Mouse (Mus musculus): ENCODE results near the gene Krt90. TPM values are rescaled to one million over a fixed set of nuclear protein-coding genes. Genes with fewer than 3 reads are reported as not detected.

Gene Krt90
- polyA plus RNA-seq, 1 experiment = not detected

DNA sequence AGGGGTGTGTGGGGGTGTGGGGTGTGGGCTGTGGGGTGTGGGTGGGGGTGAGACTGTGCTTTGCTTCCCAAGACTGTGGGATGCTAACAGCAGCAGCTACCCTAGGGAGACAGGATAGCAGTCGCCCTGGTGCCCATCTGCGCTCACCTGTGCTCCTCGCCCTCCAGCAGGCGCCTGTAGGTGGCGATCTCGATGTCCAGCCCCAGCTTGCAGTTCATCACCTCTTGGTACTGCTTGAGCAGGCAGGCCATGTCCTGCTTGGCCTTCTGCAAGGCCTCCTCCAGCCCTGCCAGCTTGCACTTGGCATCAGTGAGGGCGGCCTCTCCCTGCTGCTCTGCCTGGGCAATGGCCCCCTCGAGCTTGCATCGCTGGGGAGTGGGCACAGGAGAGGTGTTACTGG is 20.2 kb downstream of the Krt90 start:
- TF ChIP-seq CTCF (IDR thresholded peaks at IDR 0.05; ENCODE audit: extremely low read depth, insufficient read depth, insufficient read length, insufficient replicate concordance) = no peak
- TF ChIP-seq POLR2A (IDR thresholded peaks at IDR 0.05; ENCODE audit: low read depth, low read length) = no peak
- H3K4me3 ChIP-seq (ENCODE audit: extremely low read depth, insufficient read depth, insufficient read length) = no peak overlapping the region
- H3K27ac ChIP-seq (ENCODE audit: insufficient read depth, low read length) = no peak overlapping the region
- WGBS = 63% methylated on average over 9 of the region's 9 CpGs
- DNase-seq (ENCODE audit: low read depth in 1 of 2, low spot score in 2 of 2) = no peak
- H3K36me3 ChIP-seq (ENCODE audit: control insufficient read depth, insufficient read depth, low read length) = no peaks in the 10 kb centered on the region
- no peaks in the 10 kb centered on the region for H3K27me3 ChIP-seq (ENCODE audit: control insufficient read depth, insufficient read depth, low read length)
- no peaks in the 10 kb centered on the region for H3K4me1 ChIP-seq (ENCODE audit: control insufficient read depth, insufficient read depth, insufficient read length)

DNA sequence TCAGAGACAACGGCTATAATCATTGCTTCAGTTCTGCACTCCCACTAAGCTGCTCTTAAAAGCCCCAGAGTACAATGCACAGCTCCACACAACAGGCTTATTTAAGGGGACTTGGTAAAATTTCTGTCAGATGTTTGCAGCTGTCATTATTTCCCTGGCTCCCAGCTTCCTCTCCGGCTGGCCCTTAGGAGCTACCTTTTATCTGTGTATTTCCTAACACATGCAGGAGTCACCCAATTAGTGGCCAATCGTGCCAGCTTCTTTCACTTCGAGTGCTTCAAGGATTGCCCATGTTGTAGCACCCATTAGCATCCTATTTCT is 24.2 kb downstream of the Krt90 start:
- no peak for TF ChIP-seq POLR2A (IDR thresholded peaks at IDR 0.05; ENCODE audit: low read depth, low read length)
- no peak for TF ChIP-seq CTCF (IDR thresholded peaks at IDR 0.05; ENCODE audit: extremely low read depth, insufficient read depth, insufficient read length, insufficient replicate concordance)
- Histone ChIP-seq H3K27ac (ENCODE audit: insufficient read depth, low read length) (no peak overlapping the region), H3K27me3 (ENCODE audit: control insufficient read depth, insufficient read depth, low read length) (no peaks in the 10 kb centered on the region), H3K36me3 (ENCODE audit: control insufficient read depth, insufficient read depth, low read length) (no peaks in the 10 kb centered on the region), H3K4me1 (ENCODE audit: control insufficient read depth, insufficient read depth, insufficient read length) (no peaks in the 10 kb centered on the region), H3K4me3 (ENCODE audit: extremely low read depth, insufficient read depth, insufficient read length) (no peak overlapping the region)
- no peak for DNase-seq (ENCODE audit: low read depth in 1 of 2, low spot score in 2 of 2)
- WGBS = 68% methylated on average over 4 of the region's 4 CpGs

DNA sequence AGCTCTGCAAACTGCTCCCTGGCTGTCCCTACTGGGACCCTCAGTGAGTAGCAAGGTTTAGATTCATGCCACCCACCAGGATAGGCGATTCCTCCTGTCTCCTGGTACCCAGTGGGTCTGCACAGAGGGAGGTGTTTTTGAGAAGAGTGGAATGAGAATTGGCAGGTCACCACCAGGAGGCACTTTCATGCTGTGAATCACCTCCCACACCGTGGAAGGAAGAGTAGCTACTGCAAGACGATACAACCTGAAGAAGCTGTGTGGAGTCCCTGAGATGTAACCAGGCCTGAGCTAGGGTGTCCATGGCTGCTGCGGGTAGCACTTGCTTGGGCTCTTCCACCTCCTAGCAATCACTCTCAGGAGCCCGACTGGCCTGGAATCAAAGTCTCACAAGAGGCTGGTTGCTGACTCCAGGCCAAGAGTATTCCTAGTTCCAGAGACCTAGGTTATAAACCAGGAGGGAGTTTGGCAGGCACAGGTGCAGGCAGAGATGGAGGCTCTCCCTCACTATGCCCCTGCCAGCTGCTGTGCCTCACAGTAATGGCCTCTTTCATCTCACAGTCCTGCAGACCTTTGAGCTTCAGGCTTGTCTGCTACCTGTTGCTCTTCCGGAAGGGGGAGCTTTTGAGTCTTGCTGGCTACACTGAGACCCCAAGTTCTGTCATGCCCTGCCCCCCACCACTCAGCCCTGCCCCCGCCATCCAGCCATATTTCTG is 24.7 kb downstream of the Krt90 start:
- Histone ChIP-seq H3K27me3 (ENCODE audit: control insufficient read depth, insufficient read depth, low read length) (no peaks in the 10 kb centered on the region), H3K4me3 (ENCODE audit: extremely low read depth, insufficient read depth, insufficient read length) (no peak overlapping the region), H3K36me3 (ENCODE audit: control insufficient read depth, insufficient read depth, low read length) (no peaks in the 10 kb centered on the region), H3K4me1 (ENCODE audit: control insufficient read depth, insufficient read depth, insufficient read length) (no peaks in the 10 kb centered on the region), H3K27ac (ENCODE audit: insufficient read depth, low read length) (no peak overlapping the region)
- DNase-seq (ENCODE audit: low read depth in 1 of 2, low spot score in 2 of 2) = no peak
- 36% methylated on average over 7 of the region's 7 CpGs for WGBS
- TF ChIP-seq POLR2A (IDR thresholded peaks at IDR 0.05; ENCODE audit: low read depth, low read length) = no peak
- TF ChIP-seq CTCF (IDR thresholded peaks at IDR 0.05; ENCODE audit: extremely low read depth, insufficient read depth, insufficient read length, insufficient replicate concordance) = no peak

DNA sequence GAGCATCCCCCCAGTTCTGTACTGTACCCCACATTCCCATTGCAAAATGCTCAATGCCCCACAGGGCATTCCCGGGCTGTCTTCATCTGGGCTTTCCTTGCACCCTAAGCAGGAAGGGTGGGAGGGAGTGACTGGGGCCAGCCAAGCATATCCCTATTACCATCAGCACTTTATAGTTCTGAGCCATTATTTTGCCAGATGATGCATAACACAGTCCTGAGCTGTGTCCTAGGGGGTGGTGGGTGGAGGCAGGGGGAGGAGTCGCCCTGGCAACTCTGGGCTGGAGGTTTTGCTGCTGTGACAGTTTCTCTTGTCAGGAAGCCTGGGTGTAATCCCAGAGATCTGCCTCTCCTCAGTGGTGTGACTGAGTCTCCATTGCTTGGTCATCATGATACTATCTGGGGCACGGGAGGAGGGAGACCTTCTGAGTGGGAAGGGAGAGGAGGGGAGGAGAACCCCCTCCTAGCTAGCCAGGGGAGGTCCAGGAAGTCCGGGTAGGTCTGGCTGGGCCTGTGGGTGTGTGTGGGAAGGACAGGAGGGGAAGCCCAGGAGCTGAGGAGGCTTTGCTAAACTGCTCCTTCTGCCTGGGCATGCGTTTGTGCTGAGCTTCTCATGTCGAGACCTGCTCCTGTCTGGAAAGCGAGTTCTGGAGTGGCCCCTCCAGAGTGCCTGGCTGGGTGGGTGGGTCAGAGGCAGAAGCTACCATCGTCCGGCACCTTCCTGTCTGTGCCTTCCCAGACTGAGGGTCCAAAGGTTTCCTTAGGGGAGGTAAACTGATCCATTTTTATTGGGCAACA is 26.5 kb downstream of the Krt90 start:
- Histone ChIP-seq H3K4me1 (ENCODE audit: control insufficient read depth, insufficient read depth, insufficient read length) (no peaks in the 10 kb centered on the region), H3K4me3 (ENCODE audit: extremely low read depth, insufficient read depth, insufficient read length) (no peak overlapping the region), H3K36me3 (ENCODE audit: control insufficient read depth, insufficient read depth, low read length) (no peaks in the 10 kb centered on the region), H3K27ac (ENCODE audit: insufficient read depth, low read length) (no peak overlapping the region), H3K27me3 (ENCODE audit: control insufficient read depth, insufficient read depth, low read length) (no peaks in the 10 kb centered on the region)
- TF ChIP-seq POLR2A (IDR thresholded peaks at IDR 0.05; ENCODE audit: low read depth, low read length) (no peak), CTCF (IDR thresholded peaks at IDR 0.05; ENCODE audit: extremely low read depth, insufficient read depth, insufficient read length, insufficient replicate concordance) (no peak)
- DNase-seq (ENCODE audit: low read depth in 1 of 2, low spot score in 2 of 2) = no peak
- WGBS = 41% methylated on average over 9 of the region's 9 CpGs

DNA sequence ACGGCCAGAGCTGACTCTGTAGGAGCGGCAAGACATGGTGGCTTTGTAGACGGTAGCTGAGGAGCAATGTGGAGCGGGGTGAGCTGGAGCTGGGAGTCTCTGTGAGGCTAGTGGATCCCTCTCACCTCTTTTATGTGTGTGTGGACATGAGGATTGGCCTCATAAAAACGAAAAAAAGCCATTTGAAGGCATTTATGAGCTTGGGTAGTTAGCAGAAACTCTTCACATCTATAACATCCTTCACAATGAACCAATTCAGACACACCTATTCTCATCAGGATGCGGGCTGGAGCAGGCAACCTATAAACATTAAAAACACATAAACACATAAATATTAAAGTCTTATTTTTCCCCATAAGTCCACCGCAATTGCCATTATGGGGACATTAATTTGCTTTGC is 30.0 kb downstream of the Krt90 start, which contains the start of gene Krt84:
TSS of gene Krt84 (minus strand) at position 101 of the 400 bp plus-strand sequence.
- Histone ChIP-seq H3K27ac (ENCODE audit: insufficient read depth, low read length) (no peak within 1 kb of the TSS), H3K4me1 (ENCODE audit: control insufficient read depth, insufficient read depth, insufficient read length) (no peaks in the 10 kb centered on the region), H3K27me3 (ENCODE audit: control insufficient read depth, insufficient read depth, low read length) (no peaks in the 10 kb centered on the region), H3K4me3 (ENCODE audit: extremely low read depth, insufficient read depth, insufficient read length) (no peak within 1 kb of the TSS), H3K36me3 (ENCODE audit: control insufficient read depth, insufficient read depth, low read length) (no peaks in the 10 kb centered on the region)
- DNase-seq (ENCODE audit: low read depth in 1 of 2, low spot score in 2 of 2) = no peak
- 84% methylated on average over 7 of the region's 7 CpGs for WGBS
- TF ChIP-seq CTCF (IDR thresholded peaks at IDR 0.05; ENCODE audit: extremely low read depth, insufficient read depth, insufficient read length, insufficient replicate concordance) (no peak), POLR2A (IDR thresholded peaks at IDR 0.05; ENCODE audit: low read depth, low read length) (no peak)

DNA sequence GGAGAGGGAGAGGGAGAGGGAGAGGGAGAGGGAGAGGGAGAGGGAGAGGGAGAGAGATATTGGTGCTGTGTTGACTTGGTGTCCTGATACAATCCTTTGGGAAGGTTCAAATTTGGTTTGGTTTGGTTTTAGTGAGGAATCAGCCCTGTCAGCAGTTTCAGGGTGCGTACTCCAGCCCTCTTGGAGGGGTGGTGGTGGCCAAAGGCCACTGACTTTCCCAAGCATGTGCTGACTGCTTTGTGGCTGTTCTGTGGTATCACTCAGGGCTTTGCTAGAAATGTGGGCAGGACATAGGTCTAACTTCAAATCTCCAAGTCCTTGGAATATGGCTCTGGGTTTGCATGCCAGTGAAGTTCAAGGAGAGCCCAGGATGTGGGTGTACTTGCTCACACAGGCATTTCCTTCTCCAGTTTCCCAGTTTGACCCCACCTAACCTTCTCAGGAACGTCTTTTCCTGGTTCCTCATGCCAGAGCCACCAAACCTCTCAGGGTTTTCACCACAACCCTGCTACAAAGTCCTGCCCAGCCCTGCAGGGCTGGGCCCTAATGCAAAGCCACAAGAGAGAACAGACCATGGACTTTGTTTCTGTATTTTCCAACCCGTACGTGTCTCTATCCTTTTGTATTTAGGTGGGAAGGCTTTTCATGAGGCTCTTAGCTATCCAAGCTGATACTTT is 40.1 kb downstream of the Krt90 start:
- Histone ChIP-seq H3K4me3 (ENCODE audit: extremely low read depth, insufficient read depth, insufficient read length) (no peak overlapping the region), H3K27ac (ENCODE audit: insufficient read depth, low read length) (no peak overlapping the region), H3K27me3 (ENCODE audit: control insufficient read depth, insufficient read depth, low read length) (no peaks in the 10 kb centered on the region), H3K36me3 (ENCODE audit: control insufficient read depth, insufficient read depth, low read length) (no peaks in the 10 kb centered on the region), H3K4me1 (ENCODE audit: control insufficient read depth, insufficient read depth, insufficient read length) (no peaks in the 10 kb centered on the region)
- no peak for DNase-seq (ENCODE audit: low read depth in 1 of 2, low spot score in 2 of 2)
- 58% methylated on average over 4 of the region's 4 CpGs for WGBS
- TF ChIP-seq POLR2A (IDR thresholded peaks at IDR 0.05; ENCODE audit: low read depth, low read length) (no peak), CTCF (IDR thresholded peaks at IDR 0.05; ENCODE audit: extremely low read depth, insufficient read depth, insufficient read length, insufficient replicate concordance) (no peak)
